Mouse (Mus musculus): ENCODE data around the gene Hsd17b1.

The Hsd17b1 gene

DNA sequence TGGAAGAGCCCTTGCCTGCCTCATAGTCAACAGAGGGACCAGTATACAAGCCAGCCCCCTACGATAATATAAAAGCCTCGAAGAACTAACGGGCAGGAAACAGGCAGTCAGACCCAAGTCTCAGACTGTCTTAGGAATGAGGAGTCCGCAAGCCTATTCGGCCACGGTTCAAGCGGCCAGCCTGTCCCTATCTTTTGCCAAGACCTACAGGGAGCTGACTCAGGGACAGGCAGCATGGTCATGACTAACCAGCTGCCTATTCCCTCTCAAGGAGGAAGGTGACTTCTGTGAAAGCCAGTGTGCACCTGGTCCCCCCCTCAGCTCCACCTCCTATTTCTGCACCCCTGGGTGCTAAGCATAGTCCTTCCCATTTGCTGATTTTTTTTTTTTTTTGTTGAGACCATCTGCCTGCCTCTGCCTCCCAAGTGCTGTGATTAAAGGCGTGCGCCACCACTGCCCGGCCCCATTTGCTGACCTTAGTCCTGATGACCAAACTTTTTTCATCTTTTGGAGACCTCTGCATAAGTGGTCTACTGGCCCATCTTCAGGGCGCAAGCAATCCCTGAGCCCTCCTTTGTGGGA is 50.9 kb downstream of the Hsd17b1 start:
- no peak for DNase-seq (ENCODE audit: low read depth)

All from NIH3T3 (cell line).